Mouse (Mus musculus) cerebellum, adult 2 months (tissue): Measurements from ENCODE around the gene Prkce.

Source experiments
- CTCF ChIP-seq: fragments of 200-500 bp; IDR thresholded peaks from 2 replicates; pipeline ENCODE4 v1.5.1; 2011; ENCODE audit warnings: low read depth, mild to moderate bottlenecking, control low read depth, low read length, moderate library complexity, borderline replicate concordance; ENCODE audit not compliant: insufficient read depth
- POLR2A ChIP-seq: fragments of 200-500 bp; IDR thresholded peaks from 2 replicates; pipeline ENCODE4 v1.6.1; 2011; ENCODE audit warnings: low read length, control low read depth, borderline replicate concordance; ENCODE audit not compliant: insufficient read depth

DNA sequence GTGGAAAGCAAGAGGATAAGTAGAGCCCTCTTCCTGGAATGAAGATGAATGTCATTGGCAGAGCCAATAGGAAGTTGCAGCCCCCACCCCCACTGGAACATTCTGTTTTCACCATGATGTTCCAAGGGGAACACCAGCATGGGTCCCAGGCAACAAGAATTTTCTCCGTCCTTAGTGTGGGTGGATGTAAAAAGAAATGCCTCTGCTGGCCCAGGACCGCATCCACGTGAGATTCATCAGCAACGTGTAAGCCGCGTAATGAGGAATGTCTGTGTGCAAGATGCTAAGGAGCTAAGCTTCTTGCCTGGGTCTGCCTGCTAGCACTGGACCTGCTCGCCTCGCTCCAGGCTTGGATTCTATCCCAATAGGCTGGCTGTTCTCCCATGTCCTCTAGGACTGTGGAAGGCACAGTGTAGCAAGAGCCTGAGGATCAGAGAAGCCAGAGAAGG, 337.6 kb downstream of the Prkce start, which contains the start of gene Gm10309:
- TF ChIP-seq POLR2A (no peak), CTCF (no peak)
